Mouse (Mus musculus) MEL (cell line): ENCODE results near the gene Nrarp. TPM values are rescaled to one million over a fixed set of nuclear protein-coding genes. Genes with fewer than 3 reads are reported as not detected.
A peak's percentile ranks its signal among the peaks of the same experiment; 100 is the strongest.

ENCODE experiments used
- DNase-seq: peaks from one replicate; pipeline ENCODE4 v3.0.0; 2011; ENCODE audit warnings: low read depth, low spot score
- H3K27ac ChIP-seq: 2 replicates; pipeline ENCODE4 v1.5.1; 2012; ENCODE audit warnings: low read depth, mild to moderate bottlenecking, control low read depth, low read length, moderate library complexity; ENCODE audit not compliant: control insufficient read depth
- H3K27me3 ChIP-seq, 2 experiments: fragments of 150-350 bp in 1 of 2; sonication (generic) in 1 of 2; 2 replicates each; pipeline ENCODE4 v1.6.1; 2012; ENCODE audit warnings: low read length in 2 of 2, mild to moderate bottlenecking in 2 of 2, improper control_type of control experiment in 1 of 2, moderate library complexity in 1 of 2; ENCODE audit not compliant: insufficient read depth in 2 of 2, control insufficient read depth in 1 of 2
- H3K36me3 ChIP-seq, 2 experiments: 2 replicates each; pipeline ENCODE4 v1.6.1; 2012 to 2014; ENCODE audit warnings: low read length in 2 of 2, improper control_type of control experiment in 1 of 2, inconsistent platforms in 1 of 2, mild to moderate bottlenecking in 1 of 2; ENCODE audit not compliant: insufficient read depth in 2 of 2, control insufficient read depth in 1 of 2
- H3K4me1 ChIP-seq, 2 experiments: fragments of 150-350 bp in 1 of 2; sonication (generic) in 1 of 2; 2 replicates each; pipeline ENCODE4 v1.6.1; 2012; ENCODE audit warnings: low read length in 2 of 2, improper control_type of control experiment in 1 of 2, mild to moderate bottlenecking in 1 of 2; ENCODE audit not compliant: insufficient read depth in 2 of 2, control insufficient read depth in 1 of 2
- H3K4me3 ChIP-seq, 2 experiments: fragments of 150-350 bp in 1 of 2; sonication (generic) in 1 of 2; 2 replicates each; pipeline ENCODE4 v1.5.1; 2012; ENCODE audit warnings: low read depth in 2 of 2, low read length in 2 of 2, mild to moderate bottlenecking in 2 of 2, moderate library complexity in 2 of 2, control low read depth in 1 of 2, improper control_type of control experiment in 1 of 2; ENCODE audit not compliant: control insufficient read depth in 1 of 2, insufficient read depth in 1 of 2
- H3K79me2 ChIP-seq: 2 replicates; pipeline ENCODE4 v1.6.1; 2012; ENCODE audit warnings: mild to moderate bottlenecking, low read length, moderate library complexity; ENCODE audit not compliant: control insufficient read depth, poor library complexity, insufficient read depth
- H3K9ac ChIP-seq: 2 replicates; pipeline ENCODE4 v1.6.1; 2012; ENCODE audit warnings: low read depth, mild to moderate bottlenecking, control low read depth, low read length, moderate library complexity; ENCODE audit not compliant: control insufficient read depth, poor library complexity, severe bottlenecking
- H3K9me3 ChIP-seq: fragments of 150-350 bp; sonication (generic); replicated peaks from 2 replicates; pipeline ENCODE4 v1.6.1; 2012; ENCODE audit warnings: mild to moderate bottlenecking, low read length, improper control_type of control experiment, moderate library complexity; ENCODE audit not compliant: insufficient read depth
- BHLHE40 ChIP-seq: IDR thresholded peaks from 2 replicates; pipeline ENCODE4 v1.6.1; 2012; ENCODE audit warnings: low read depth, mild to moderate bottlenecking, inconsistent platforms, low read length, improper control_type of control experiment, borderline replicate concordance
- CHD2 ChIP-seq: IDR thresholded peaks from 2 replicates; pipeline ENCODE4 v1.6.1; 2011; ENCODE audit warnings: low read length, improper control_type of control experiment
- CTCF ChIP-seq, 3 experiments: IDR thresholded peaks in 2 of 3; conservative IDR thresholded peaks in 1 of 3; 2 replicates each; pipeline ENCODE4 v1.5.1; 2011 to 2012; ENCODE audit warnings: low read length in 3 of 3, low read depth in 2 of 3, mild to moderate bottlenecking in 2 of 3, improper control_type of control experiment in 1 of 3, inconsistent platforms in 1 of 3, mixed read lengths in 1 of 3, moderate library complexity in 1 of 3; ENCODE audit not compliant: control insufficient read depth in 1 of 3, insufficient read depth in 1 of 3, poor library complexity in 1 of 3, severe bottlenecking in 1 of 3
- ELF1 ChIP-seq: IDR thresholded peaks from 2 replicates; pipeline ENCODE4 v1.6.1; 2014; ENCODE audit warnings: low read depth, mild to moderate bottlenecking, inconsistent platforms, low read length, improper control_type of control experiment, moderate library complexity
- EP300 ChIP-seq, 2 experiments: IDR thresholded peaks; 2 replicates each; pipeline ENCODE4 v1.6.1; 2011; ENCODE audit warnings: improper control_type of control experiment in 2 of 2, low read length in 2 of 2, low read depth in 1 of 2, mild to moderate bottlenecking in 1 of 2
- ETS1 ChIP-seq: IDR thresholded peaks from 2 replicates; pipeline ENCODE4 v1.6.1; 2012; ENCODE audit warnings: low read depth, mild to moderate bottlenecking, inconsistent platforms, low read length, improper control_type of control experiment, moderate library complexity
- GATA1 ChIP-seq: IDR thresholded peaks from 2 replicates; pipeline ENCODE4 v1.6.1; 2011; ENCODE audit warnings: low read depth, low read length, improper control_type of control experiment
- JUND ChIP-seq: IDR thresholded peaks from 2 replicates; pipeline ENCODE4 v1.6.1; 2011; ENCODE audit warnings: low read depth, mild to moderate bottlenecking, improper control_type of control experiment, low read length
- KAT2A ChIP-seq: conservative IDR thresholded peaks from 2 replicates; pipeline ENCODE4 v1.6.1; 2012; ENCODE audit warnings: low read depth, low read length, improper control_type of control experiment, inconsistent platforms
- MAFK ChIP-seq: IDR thresholded peaks from 2 replicates; pipeline ENCODE4 v1.6.1; 2011; ENCODE audit warnings: low read depth, mild to moderate bottlenecking, low read length, improper control_type of control experiment, borderline replicate concordance
- MAX ChIP-seq: IDR thresholded peaks from 2 replicates; pipeline ENCODE4 v1.6.1; 2011; ENCODE audit warnings: low read length, improper control_type of control experiment
- MXI1 ChIP-seq: IDR thresholded peaks from 2 replicates; pipeline ENCODE4 v1.6.1; 2011; ENCODE audit warnings: mild to moderate bottlenecking, low read depth, low read length, improper control_type of control experiment
- MYC ChIP-seq: IDR thresholded peaks from 2 replicates; pipeline ENCODE4 v1.6.1; 2011; ENCODE audit warnings: low read depth, mild to moderate bottlenecking, low read length, improper control_type of control experiment, moderate library complexity
- NELFE ChIP-seq: IDR thresholded peaks from 2 replicates; pipeline ENCODE4 v1.6.1; 2011; ENCODE audit warnings: low read depth, low read length, improper control_type of control experiment
- POLR2A ChIP-seq, 2 experiments: IDR thresholded peaks; 2 replicates each; pipeline ENCODE4 v1.6.1; 2011 to 2012; ENCODE audit warnings: low read length in 2 of 2, mild to moderate bottlenecking in 2 of 2, control low read depth in 1 of 2, improper control_type of control experiment in 1 of 2, low read depth in 1 of 2, moderate library complexity in 1 of 2; ENCODE audit not compliant: control insufficient read depth in 1 of 2, insufficient read depth in 1 of 2, poor library complexity in 1 of 2
- RAD21 ChIP-seq: IDR thresholded peaks from 2 replicates; pipeline ENCODE4 v1.6.1; 2011; ENCODE audit warnings: mild to moderate bottlenecking, low read depth, low read length, improper control_type of control experiment
- RCOR1 ChIP-seq: IDR thresholded peaks from 2 replicates; pipeline ENCODE4 v1.6.1; 2012; ENCODE audit warnings: low read depth, mild to moderate bottlenecking, inconsistent platforms, low read length, improper control_type of control experiment
- SMC3 ChIP-seq: IDR thresholded peaks from 2 replicates; pipeline ENCODE4 v1.6.1; 2011; ENCODE audit warnings: low read depth, low read length, improper control_type of control experiment
- TAL1 ChIP-seq: IDR thresholded peaks from 2 replicates; pipeline ENCODE4 v1.6.1; 2012; ENCODE audit warnings: mild to moderate bottlenecking, inconsistent platforms, low read length, moderate library complexity, mixed read lengths
- TBP ChIP-seq: IDR thresholded peaks from 2 replicates; pipeline ENCODE4 v1.8.0; 2011; ENCODE audit warnings: low read depth, low read length, improper control_type of control experiment
- UBTF ChIP-seq: IDR thresholded peaks from 2 replicates; pipeline ENCODE4 v1.6.1; 2012; ENCODE audit warnings: low read depth, mild to moderate bottlenecking, inconsistent platforms, low read length, improper control_type of control experiment, moderate library complexity, borderline replicate concordance; ENCODE audit not compliant: insufficient read depth
- USF1 ChIP-seq: IDR thresholded peaks from 2 replicates; pipeline ENCODE4 v1.6.1; 2014; ENCODE audit warnings: low read depth, mild to moderate bottlenecking, inconsistent platforms, low read length, improper control_type of control experiment, moderate library complexity
- USF2 ChIP-seq, 2 experiments: IDR thresholded peaks; 2 replicates each; pipeline ENCODE4 v1.6.1; 2011 to 2012; ENCODE audit warnings: improper control_type of control experiment in 2 of 2, low read length in 2 of 2, borderline replicate concordance in 1 of 2, inconsistent platforms in 1 of 2, low read depth in 1 of 2, mild to moderate bottlenecking in 1 of 2; ENCODE audit not compliant: insufficient read depth in 1 of 2
- ZC3H11A ChIP-seq: IDR thresholded peaks from 2 replicates; pipeline ENCODE4 v1.6.1; 2012; ENCODE audit warnings: low read depth, mild to moderate bottlenecking, inconsistent platforms, low read length, improper control_type of control experiment
- ZKSCAN1 ChIP-seq: IDR thresholded peaks from 2 replicates; pipeline ENCODE4 v1.6.1; 2012; ENCODE audit warnings: low read depth, mild to moderate bottlenecking, inconsistent platforms, low read length, improper control_type of control experiment, moderate library complexity
- polyA plus RNA-seq, 2 experiments: library from polyadenylated mRNA; stranded (reverse) in 1 of 2; unstranded in 1 of 2; fragments of >175 nt in 1 of 2; fragments of >200 nt in 1 of 2; gene quantifications; 2 replicates each; pipeline versions ENCODE4 v1.2.1 to v1.2.4; 2012; ENCODE audit warnings: low replicate concordance in 2 of 2, low read depth in 1 of 2; ENCODE audit not compliant: insufficient read length in 2 of 2, insufficient read depth in 1 of 2, missing spikeins in 1 of 2
- total RNA-seq: library from RNA; depleted of rRNA; stranded (reverse); fragments of 300-350 nt; gene quantifications from 2 replicates; pipeline ENCODE4 v1.2.3, GENCODE M21; 2012

Gene Nrarp
- total and polyA plus RNA-seq, 3 experiments = 6.5 to 12.3 TPM; not detected in 1

- H3K9me3 ChIP-seq = no peaks in the 10 kb centered on the region
- peaks cover 0 to 5% of the 10 kb centered on the region in 2 experiments; a peak in 2 of 4 replicates for H3K36me3 ChIP-seq
- peaks cover 6% of the 10 kb centered on the region for H3K79me2 ChIP-seq
- no peak for TF ChIP-seq SMC3
- H3K27ac ChIP-seq = no peak overlapping the region
- peak overlapping the region; percentile 84 for H3K9ac ChIP-seq
- no peak for DNase-seq
- H3K4me3 ChIP-seq = peak overlapping the region; percentile 73 to 95
- H3K27me3 ChIP-seq = no peaks in the 10 kb centered on the region
- peaks cover 1 to 6% of the 10 kb centered on the region in 2 experiments; a peak in 2 of 4 replicates for H3K4me1 ChIP-seq
Measured at GRCm38 (mm10) chr2:25186575-25186930, 6.0 kb downstream of the Nrarp start.

- peaks cover 0 to 6% of the 10 kb centered on the region in 2 experiments; a peak in 2 of 4 replicates for H3K36me3 ChIP-seq
- TF ChIP-seq KAT2A (no peak), USF1 (no peak), ZKSCAN1 (no peak), EP300 (IDR thresholded peaks at IDR 0.05; ENCODE audit: low read depth in 1 of 2, low read length in 2 of 2) (no peak), ELF1 (no peak)
- no peaks in the 10 kb centered on the region for H3K27me3 ChIP-seq
- no peak overlapping the region for H3K9ac ChIP-seq
- no peaks in the 10 kb centered on the region; the same call in 1 of the 2 replicates for H3K79me2 ChIP-seq
- H3K27ac ChIP-seq = no peak overlapping the region
- no peaks in the 10 kb centered on the region for H3K9me3 ChIP-seq
- peaks cover 1 to 6% of the 10 kb centered on the region in 2 experiments; a peak in 2 of 4 replicates for H3K4me1 ChIP-seq
- H3K4me3 ChIP-seq = no peak overlapping the region
- DNase-seq = no peak
Measured at GRCm38 (mm10) chr2:25187841-25188240, 7.3 kb downstream of the Nrarp start.

GRCm38 (mm10) chr2:25193330-25193770 lies 12.8 kb downstream of the Nrarp start:
- Histone ChIP-seq H3K27ac (peak overlapping the region; percentile 96), H3K4me1 (peaks cover 6 to 32% of the 10 kb centered on the region in 2 experiments), H3K9ac (peak overlapping the region; percentile 87)
- TF ChIP-seq ELF1 (peak; percentile 58; the same call in 1 of the 2 replicates), ZC3H11A (peak; percentile 69), TAL1 (no peak), KAT2A (no peak), USF1 (no peak), MAX (peak; percentile 74; the same call in 1 of the 2 replicates), NELFE (no peak), SMC3 (peak; percentile 87), CTCF (IDR thresholded peaks at IDR 0.05 in 2 of 3, conservative IDR thresholded peaks at IDR 0.05 in 1 of 3; ENCODE audit: control insufficient read depth in 1 of 3, insufficient read depth in 1 of 3, low read depth in 2 of 3, low read length in 3 of 3, poor library complexity in 1 of 3, severe bottlenecking in 1 of 3) (peak; percentile 93 to 99 (median 95)), TBP (peak; percentile 45; the same call in 1 of the 2 replicates), MAFK (no peak), MYC (peak; percentile 84), RCOR1 (peak; percentile 67; the same call in 1 of the 2 replicates), UBTF (no peak), RAD21 (peak; percentile 94), CHD2 (no peak), ETS1 (0 out of 2 replicates have a peak, but pooled peaks have one; percentile 24), BHLHE40 (no peak; the same call in 1 of the 2 replicates), JUND (0 out of 2 replicates have a peak, but pooled peaks have one; percentile 33), MXI1 (peak; percentile 78), GATA1 (peak; percentile 59), EP300 (IDR thresholded peaks at IDR 0.05; ENCODE audit: low read depth in 1 of 2, low read length in 2 of 2) (peak; percentile 56 to 79), POLR2A (IDR thresholded peaks at IDR 0.05; ENCODE audit: control insufficient read depth in 1 of 2, insufficient read depth in 1 of 2, low read depth in 1 of 2, low read length in 2 of 2, poor library complexity in 1 of 2) (peak; percentile 4 to 23; a peak in 2 of 4 replicates), USF2 (IDR thresholded peaks at IDR 0.05; ENCODE audit: borderline replicate concordance in 1 of 2, insufficient read depth in 1 of 2, low read depth in 1 of 2, low read length in 2 of 2) (no peak)

More at GRCm38 (mm10) chr2:25193330-25193770, 12.8 kb downstream of the Nrarp start:
- H3K79me2 ChIP-seq = peaks cover 21% of the 10 kb centered on the region
- peak overlapping the region; percentile 57 to 72 for H3K4me3 ChIP-seq
- DNase-seq = peak; percentile 96
- H3K9me3 ChIP-seq = no peaks in the 10 kb centered on the region
- H3K36me3 ChIP-seq = peaks cover 0 to 17% of the 10 kb centered on the region in 2 experiments; a peak in 2 of 4 replicates
- no peaks in the 10 kb centered on the region for H3K27me3 ChIP-seq
